Mouse (Mus musculus) right cerebral cortex, postnatal 14 days (tissue): Measurements from ENCODE around the gene Rbm34.

Source experiments
- DNase-seq: peaks from one replicate; pipeline ENCODE4 v3.0.0; 2022

The Rbm34 gene

GRCm38 (mm10) chr8:126951900-126952636 is 18.8 kb downstream of the Rbm34 start:
- DNase-seq = no peak

- no peak for DNase-seq
Observed at GRCm38 (mm10) chr8:126949527-126949926, 21.3 kb downstream of the Rbm34 start.

DNA sequence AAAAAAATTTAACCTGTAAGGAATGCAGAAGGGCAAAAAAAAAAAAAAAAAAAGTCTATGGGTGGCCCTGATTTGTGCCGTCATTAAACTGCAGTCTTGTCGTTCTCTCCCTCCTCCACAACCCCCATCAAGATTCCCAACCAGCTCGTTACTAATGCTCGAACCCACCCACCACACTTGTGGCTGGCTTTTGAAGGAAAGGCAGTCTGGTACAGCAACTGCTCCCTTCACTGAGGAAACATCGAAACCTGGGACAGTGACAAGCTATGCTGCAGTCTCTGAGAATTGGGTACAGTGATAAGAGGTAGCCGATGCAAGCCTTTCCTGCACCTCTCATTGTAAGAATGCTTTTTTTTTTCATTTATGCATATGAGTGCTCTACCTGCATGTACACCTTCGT is 24.4 kb downstream of the Rbm34 start:
- DNase-seq = no peak

- DNase-seq = peak; percentile 97
Observed at GRCm38 (mm10) chr8:126945730-126946163, 25.1 kb downstream of the Rbm34 start, which contains the start of gene Tomm20. TSS of gene Tomm20 (minus strand) at chr8:126945844.

DNA sequence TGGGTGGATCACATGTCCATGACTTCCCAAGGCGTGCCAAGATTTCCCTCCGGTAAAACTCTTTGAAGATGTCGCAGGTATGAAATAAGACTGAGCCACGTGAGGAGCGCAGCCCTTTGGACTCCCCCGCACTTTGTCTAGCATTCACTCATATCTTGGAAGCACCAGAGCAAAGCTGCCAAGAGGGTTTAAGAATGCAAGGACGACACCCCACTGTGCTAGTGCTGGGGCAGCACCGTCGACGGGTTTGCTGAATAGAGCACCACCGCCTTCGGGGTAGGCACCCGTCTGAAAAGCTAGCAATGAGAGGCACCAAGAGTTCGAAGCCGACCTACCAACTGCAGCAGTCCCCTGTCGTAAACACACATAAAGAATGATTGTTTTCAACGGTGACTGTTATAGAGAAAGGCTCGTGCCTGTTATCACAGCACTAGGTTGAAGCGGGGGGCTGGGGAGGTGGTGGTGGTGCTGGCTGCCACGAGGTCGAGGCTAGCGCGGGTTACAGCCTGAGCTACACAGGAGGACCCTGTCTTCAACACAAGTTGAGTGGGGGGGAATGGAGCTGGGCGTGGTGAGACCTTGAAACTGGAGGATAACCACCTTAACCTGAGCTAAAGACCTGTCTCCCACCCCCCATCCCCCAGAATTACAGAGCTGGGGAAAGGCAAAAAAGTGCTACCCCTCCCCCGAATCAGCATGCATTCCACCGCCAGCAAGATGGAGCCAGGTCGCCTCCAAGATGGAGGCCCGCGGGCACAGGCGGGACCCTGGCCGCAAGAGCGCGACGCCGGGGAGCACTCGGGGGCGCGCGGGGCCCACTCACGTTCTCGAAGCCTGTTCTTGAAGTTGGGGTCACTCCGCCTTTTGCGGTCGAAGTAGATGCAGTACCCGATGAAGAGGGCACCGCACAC is 25.8 kb downstream of the Rbm34 start:
- peak; percentile 51 for DNase-seq

DNA sequence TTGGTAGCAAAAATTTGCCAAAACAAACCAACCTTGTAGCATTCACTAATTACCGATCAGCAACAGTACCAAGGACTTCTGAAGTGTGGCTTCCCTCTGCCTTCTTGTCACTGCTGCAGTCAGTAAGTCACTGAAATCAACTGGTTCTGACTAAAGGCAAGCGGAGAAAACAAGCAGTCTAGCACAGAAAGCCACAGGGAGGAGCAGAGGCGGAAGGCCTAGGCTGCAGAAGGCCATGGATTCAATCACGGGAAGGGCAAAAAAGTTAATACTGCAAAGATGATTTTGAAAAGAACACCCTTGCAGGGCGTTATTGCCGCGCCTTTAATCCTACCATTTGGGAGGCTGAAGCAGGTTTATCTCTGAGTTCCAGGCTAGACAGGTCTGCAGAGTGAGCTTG is 27.3 kb downstream of the Rbm34 start:
- DNase-seq = no peak

DNA sequence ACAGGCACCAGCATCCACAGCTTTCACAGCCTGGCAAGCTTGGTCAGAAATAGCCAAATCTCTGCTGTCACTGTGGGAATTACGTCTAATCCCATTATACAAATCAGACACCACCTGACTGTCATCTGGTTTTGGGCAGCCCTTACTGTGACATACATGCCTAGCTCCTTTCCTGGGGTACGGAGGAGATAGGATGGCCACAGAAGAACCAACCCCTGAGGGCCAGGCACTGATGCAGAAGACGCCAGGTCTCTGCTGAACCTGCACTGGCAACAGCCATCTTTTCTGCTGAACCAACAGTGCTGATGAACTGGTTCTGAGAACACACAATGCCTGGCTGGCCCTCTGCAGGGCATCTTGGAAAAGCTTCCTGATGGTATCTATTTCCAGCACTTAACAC is 33.5 kb downstream of the Rbm34 start:
- no peak for DNase-seq

- DNase-seq = no peak
Observed at GRCm38 (mm10) chr8:126935932-126936331, 34.9 kb downstream of the Rbm34 start.

- DNase-seq = no peak
Observed at GRCm38 (mm10) chr8:126935387-126935786, 35.5 kb downstream of the Rbm34 start.

DNA sequence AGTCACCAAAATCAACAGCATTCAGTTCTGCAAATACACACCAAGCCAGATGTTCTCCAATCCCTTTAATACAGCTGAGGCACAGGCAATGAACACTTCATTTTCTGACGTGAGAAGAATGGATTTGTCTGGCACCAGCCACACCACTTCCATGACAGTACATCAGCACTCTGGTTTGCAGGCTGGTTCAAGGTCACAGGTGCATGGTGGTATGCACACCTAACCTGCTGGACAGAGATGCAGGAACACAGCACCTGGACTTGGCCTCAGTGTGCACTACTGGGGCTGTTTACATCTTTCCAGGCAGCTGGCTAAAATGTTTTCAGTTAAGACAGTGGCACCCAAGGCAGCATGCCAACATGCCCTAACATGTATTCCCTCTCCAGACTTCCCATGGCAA is 38.2 kb downstream of the Rbm34 start:
- no peak for DNase-seq

- DNase-seq = no peak
Observed at GRCm38 (mm10) chr8:126932249-126932648, 38.6 kb downstream of the Rbm34 start.

DNA sequence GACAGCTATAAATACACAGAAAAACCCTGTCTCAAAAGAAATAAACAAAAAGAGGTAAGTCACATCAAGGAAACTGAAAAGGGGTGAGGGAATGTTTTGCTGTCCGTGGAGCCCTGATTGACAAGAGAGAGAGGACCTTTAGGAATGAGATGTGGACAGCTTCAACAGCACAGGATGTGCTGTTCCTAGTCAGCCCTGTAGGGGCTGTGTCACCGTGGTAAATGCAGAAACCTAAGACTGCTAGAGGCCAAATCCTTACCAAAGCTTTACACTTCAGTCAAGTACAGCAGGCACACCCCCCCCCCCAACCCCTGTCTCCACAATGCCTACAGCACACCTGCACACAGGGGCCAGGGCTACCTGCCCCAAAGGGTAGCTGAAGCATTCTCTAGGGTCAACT is 39.2 kb downstream of the Rbm34 start:
- no peak for DNase-seq

DNA sequence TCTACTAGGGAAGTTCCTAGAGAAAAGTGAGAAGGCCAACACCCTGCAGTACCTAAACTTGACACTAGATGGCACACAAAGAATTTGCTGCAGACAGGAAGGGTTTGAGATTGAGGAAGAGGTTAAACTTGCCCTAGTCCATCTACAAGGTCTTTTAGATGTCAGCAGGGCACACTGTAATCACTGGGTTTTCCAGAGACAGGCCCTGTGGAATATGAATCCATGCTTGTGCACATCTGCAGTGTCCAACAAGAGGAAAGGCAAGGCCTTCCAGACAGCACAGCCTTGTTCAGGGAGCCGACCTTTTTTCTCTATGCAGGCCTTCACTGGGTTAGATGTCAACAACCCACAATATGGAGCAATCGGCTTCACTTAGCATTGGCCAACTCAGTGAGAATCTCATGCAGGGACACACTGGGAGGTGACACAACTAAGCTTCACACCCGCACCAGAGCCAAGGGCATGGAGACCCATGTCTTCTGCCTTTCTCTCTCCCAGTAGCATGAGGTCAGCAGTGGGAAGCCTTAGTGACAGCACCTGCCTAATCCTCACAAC is 41.2 kb downstream of the Rbm34 start:
- peak; percentile 57 for DNase-seq

DNA sequence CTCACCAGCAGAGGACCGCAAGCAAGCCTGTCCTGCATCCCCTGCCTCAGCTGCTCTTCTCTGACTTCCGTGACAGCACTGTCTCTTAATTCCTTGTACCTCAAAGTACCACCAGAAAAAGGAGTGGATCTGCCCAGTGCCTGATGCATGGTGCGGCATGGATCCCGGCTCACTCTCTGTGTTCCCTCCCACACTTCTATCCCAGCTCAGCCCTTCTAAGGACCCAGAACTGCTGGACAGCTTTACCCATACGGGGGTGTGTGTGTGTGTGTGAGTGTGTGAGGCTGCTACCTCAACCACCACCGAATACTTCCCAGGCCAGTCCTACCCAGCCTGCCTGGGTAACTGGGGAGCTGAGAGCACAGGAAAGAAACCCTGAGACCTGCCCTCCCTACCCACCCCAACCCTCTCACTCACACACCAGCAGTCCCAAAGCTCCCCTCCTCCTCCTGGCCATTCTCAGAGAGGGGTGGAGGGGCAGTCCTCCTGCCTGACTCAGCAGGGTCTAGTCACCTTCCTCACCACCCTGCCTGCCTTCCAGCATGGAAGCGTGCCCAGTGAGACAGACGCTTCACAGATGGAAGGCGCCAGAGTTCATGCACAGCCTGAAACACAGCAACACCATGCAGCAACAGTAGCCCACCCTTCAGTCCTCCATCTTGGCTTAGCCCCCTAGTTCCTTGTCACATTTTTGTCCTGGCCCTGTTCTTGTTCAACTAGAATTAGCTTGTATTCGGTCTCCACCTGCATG is 41.9 kb downstream of the Rbm34 start:
- no peak for DNase-seq

DNA sequence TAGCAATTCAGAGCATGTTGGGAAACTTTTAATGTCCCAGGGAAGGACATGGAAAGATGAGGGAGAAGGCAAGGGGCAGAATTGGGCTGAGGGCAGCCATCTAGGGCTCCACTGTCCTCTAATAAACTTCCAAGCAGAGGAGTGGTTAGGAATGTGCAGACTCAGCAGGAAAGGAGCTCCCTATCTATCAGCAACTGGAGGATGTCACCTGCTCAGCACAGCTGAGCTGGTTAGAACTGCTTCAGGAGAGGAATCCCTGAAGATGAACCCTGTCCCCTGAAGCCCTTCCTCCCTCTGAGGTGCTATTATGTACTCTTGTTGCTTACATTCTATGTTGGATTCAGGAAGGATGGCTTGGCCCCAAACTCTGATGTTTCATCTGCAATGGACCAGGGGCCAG is 42.8 kb downstream of the Rbm34 start:
- no peak for DNase-seq

- no peak for DNase-seq
Observed at GRCm38 (mm10) chr8:126927058-126927457, 43.8 kb downstream of the Rbm34 start.

DNA sequence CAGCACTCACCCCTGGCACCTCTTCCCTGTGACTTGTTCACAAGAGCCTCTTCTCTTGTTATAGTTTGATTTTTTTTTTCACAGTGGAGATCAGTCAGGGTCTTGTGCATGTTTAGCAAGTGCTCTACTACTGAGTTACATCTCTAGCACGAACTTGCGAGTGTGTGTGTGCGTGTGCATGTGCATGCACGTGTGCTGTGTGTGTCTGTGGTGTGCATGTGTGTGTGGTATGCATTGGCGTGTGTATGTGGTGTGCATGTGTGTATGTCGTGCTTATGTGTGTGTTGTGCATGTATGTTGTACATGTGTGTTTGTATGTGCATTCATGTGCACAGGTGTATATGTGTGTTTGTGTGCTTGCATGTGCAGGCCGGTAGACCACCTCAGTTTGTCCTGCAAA is 47.9 kb downstream of the Rbm34 start:
- DNase-seq = no peak

DNA sequence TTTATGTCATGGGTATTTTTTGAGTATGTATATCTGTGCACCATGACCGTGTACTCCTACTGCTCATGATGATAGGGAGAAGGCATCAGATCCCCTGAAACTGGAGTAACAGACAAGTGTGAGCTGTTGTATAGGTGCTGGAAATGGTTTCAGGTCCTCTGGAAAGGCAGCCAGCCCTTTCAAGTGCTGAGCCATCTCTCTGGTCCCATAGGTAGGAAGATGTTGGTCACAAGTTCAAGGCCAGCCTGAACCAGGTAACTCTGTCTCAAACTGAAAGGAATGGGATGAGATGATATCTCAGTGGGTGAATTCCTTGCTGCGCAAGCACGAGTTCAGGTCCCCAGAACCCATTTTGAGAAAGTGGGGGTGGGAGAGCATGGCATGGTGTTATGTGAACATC is 49.4 kb downstream of the Rbm34 start:
- no peak for DNase-seq

DNA sequence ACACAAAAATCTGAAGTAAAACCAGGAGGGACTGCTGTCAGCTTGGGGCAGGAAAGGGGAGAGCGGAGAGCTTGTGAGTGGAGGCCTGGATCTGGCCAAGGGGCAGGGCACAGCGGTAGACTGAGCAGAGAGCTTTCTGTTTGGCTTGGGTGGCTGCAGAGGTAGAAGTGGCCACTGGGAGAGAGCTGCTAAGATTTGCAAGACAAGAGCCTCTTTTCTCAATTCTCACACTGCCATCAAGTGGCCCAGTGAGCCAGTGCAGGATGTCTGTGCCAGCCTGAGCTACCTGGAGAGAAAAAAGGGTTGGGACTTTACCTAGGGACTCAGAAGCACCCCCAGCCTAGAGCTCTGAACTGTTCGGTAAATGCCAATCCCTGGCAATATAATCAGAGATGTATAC is 50.0 kb downstream of the Rbm34 start:
- peak; percentile 66 for DNase-seq

DNA sequence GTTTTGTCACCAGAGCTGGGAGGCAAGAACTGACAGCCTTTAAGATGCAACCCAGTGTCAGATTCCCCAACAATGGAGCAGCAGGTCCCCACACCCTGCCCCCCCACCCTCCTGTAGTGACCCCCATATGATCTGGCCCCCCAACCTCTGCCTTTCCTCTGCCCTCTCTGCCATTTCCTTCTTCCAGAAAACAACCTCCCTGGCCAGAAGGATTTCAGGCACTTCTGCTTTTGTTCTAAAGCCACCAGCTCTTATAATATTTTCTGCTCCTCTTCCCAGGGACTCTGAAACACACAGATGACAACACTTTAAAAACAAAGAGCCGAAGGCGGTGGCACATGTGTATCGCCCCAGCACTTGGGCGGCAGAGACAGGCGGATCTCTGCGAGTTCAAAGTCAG is 50.5 kb downstream of the Rbm34 start:
- DNase-seq = no peak

- no peak for DNase-seq
Observed at GRCm38 (mm10) chr8:126919703-126920102, 51.2 kb downstream of the Rbm34 start.

DNA sequence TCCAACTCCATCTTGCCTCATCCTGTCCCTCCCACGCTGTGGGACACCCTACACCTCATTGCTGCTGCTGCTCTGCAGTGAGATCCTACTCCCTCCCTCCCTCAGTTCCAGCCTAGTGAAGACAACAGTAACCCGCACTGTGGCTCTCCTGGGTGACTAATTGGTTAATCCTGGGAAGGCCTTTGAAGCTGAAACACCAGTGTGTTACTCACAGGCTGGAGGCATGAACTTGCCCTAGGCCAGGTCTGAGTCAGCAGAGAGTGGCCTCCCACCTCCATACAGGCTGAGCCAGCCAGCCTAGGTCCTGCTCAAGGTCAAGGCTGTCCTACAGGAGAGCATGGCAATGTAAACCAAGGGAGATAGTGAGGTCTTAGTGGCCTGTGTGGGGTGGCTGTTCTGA is 51.6 kb downstream of the Rbm34 start:
- no peak for DNase-seq

DNA sequence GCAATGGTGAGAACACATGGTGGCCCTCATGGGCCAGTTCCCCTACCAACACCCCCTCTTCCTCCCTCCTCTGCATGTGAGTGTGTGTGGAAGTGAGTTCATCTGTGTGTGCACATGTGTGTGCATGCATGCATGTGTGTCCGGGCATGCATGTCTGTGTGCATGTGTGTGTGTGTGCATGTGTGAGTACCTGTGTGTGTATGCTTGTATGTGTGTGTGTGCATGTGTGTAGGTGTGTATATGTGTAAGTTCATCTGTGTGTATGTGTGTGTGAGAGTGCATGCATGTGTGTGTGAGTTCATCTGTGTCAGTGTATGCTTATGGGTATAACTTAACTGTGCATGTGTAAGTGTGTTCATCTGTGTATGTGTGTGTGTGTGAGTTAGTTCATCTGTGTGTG is 52.5 kb downstream of the Rbm34 start:
- DNase-seq = no peak
